Mouse (Mus musculus) kidney, postnatal 25 days (tissue): ENCODE data around the gene Tgfa.

Experiments used
- DNase-seq, 2 experiments: peaks; one replicate each; pipeline ENCODE4 v3.0.0; 2021; ENCODE audit warnings: mixed read lengths in 2 of 2

Tgfa gene

DNA sequence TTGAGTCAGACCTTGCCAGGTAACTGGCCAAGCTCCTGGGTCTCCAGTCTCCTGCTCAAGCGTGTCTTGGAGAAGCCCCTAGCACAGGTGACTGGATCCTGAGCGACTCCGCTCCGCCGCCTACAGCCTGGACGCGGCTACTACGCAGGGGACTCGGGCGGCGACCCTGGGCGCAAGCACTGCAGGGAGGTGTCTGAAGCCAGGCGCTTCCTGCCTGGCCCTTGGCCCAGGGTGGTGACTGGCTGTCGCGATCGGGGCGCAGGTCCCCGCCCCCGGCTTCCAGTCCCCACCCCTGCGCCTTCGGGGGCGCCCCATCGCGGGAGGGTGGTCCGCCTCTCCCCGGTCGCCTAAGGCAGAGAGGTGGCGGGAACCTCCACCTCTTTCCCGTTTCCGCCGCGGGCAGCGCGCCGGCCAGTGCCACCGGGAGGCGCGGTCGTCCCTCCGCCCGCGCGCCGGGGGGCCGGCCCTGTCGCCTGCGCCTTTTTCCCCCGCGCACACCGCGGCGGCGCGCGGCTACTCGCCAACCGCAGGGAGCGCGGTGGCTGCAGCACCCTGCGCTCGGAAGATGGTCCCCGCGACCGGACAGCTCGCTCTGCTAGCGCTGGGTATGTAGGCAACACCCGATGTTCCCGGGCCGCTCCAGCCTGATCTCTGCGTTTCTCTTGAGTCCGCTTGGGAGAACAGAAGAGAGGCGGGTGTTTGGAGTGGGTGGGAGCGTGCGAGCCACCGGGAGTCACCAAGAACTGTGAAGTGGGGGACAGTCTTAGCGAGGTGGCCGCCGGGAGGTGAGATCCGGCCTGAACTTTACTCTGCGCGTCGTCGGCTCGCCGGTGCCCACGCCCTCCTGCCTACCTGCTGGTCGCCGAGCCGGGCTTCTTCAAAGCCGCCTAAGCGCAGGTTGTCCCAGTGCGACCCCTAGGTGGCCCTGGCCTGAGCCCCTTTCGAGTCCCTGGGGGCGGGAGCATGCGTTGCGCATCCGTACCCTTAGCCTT is at the start of gene Tgfa:
Gene Tgfa (plus strand): TSS at position 283 of the 992 bp plus-strand sequence.
- DNase-seq: peak; percentile 67 to 84

DNA sequence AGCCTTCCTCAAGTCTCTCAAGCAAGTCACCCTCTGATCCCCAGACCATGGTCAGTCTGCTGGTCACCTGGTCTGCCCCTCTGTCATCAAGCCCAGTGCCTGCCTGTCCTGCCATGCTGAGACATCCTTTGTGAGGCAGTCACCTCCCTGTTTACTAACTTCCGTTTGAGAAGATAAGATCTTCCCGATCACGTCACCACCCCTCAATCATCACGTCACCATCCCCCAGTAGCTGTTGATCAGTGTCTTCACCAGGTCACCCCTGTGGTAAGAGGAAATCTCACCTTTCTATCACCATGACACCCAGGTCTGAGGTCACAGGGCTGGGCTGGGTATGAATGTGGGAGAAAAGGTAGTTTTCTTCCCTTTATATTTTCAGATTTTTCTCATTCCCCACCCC is 46.5 kb upstream of the Tgfa start:
- DNase-seq: no peak

DNA sequence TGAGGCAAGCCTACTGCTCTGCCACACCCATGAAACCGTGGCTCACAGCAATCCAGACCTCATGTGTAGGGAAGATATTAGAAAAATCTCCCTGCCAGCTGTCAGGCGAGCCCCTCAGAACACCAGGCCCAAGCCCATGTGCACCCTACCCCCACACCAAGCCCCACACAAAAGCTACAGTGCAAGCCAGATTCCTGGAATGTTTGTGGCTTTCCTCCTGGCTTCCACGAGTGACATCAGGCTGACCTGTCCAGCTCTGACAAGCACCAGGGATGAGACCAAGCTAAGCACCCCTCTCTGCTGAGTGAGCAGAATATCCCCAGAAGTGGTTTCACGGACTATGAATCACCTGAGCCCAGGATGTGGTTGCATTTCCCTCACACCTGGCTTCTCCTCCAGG is 46.0 kb upstream of the Tgfa start:
- DNase-seq: no peak

DNA sequence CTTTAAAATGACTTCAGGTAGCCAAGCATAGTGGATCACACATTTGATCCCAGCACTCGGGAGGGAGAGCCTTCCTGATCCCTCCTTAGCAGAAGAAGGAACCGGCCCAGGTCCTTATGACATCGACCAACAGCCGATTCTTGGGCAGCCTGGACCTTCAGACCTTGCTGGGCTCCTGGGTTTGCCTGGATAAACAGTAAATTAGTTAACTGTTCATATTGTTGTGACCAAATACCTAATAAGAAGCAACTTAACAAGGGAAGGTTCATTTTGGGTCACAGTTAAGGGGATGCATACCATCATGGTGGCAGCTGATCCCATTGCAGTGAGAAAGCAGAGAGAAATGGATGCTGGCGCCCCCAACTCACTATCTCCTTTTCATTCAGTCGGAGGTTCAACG is 42.3 kb upstream of the Tgfa start:
- no peak for DNase-seq

DNA sequence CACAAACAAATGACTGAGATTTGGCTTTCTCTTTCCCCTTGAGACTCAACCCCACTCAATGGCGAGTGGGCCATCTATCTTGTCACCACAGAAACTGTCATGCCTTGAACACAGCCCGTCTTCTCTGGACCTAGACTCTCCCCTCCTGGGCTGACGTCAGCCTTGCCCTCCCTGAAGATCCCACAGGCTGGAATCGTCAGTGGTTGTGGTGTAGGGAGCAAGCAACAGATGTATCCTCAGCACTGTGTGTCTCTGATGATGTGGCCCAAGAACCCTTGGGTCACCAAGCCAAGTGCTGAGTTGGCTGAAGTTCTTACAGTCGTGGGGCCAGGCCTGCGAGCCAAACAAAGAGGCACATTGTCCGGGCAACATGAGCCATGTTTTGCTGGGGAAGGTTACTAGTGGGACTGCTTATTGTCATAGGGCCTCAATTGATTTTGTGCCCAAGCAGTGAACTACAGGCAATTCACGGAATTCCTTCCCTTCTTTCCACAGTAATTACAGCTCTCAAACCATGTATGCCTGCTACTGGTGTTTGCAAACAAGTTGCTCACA is 41.5 kb upstream of the Tgfa start:
- DNase-seq: no peak

DNA sequence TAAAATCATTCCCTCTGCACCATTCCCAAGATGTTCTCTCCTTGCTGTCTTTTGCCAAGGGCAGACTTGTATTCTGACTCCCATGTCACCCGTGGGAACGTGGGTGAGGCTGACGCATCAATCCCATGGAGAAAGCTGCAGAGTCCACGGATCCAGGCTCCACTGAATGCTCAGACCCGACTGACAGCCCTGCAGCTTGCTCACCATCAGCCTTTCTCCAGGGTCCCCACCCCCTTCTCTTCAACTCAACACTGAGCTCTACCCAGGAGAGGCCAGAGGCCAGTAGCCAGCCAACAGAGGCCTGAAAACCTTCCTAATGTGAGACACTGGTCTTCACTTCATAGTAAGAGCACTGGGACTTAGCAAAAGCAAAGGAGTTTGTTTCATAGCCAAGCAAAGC is 41.0 kb upstream of the Tgfa start:
- no peak for DNase-seq

DNA sequence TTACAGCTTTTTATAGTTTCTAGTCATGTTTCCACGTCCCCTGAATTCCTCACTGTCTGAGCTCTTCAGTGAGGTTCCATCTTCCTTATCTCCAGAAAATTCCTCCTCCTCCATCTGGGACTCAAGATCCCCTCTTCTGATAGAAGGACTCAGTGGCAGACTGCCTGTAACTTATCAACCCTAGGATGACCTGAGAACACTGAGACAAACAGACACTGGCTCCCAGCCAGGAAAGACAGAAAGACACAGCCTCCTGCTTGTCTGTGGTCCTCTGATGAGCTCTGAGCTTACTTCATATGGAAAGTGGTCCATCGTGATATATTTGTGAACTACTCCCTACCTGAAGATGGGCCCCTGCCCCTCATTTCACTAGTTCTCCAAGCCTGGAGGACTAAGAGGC is 40.5 kb upstream of the Tgfa start:
- DNase-seq: no peak

DNA sequence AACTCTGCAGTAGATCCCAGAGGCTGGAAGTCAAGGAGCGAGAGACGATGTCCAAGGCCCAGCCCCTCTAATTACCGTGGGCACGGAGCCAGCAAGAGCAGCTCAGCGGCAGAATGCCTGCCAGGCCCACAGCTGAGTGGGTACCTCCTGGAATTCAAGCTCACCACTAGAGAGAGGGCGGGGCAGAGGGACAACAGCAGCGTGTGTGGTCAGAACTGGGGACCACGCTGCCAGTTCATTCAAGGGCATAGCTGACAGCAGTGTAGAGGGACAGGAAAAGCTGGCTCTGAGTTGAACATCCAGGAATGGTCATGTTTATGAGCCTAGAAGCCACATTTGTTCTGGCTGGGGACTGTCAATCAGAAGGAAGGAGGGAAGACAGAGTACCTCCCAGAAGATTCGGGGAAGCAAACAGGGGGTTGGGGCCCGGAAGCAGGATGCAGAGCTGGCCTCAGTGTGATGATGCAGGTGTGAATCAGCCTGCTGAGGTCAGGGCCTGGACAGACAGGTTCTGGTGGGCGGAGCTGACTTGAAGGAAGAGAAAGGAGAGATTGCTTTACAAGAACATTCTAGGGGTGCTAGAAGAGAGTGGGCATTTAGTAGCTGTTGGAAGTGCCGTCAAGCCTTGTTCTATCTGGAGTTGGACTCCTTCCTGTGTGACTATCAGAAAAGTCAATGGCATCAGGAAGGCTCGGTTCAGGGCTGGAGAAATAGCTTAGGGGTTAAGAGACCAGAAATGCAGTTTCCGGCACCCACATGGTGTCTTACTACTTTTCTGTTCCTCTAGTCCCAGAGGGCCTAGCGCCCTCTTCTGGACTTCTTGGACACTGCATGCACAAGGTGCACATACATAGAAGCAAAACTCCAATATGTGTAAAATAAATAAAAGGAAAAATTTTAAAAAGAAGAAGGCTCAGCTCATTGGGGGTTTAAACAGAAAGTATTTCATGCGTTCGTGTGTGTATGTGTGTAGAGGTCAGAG is 37.5 kb upstream of the Tgfa start:
- peak; percentile 50 to 72 for DNase-seq

DNA sequence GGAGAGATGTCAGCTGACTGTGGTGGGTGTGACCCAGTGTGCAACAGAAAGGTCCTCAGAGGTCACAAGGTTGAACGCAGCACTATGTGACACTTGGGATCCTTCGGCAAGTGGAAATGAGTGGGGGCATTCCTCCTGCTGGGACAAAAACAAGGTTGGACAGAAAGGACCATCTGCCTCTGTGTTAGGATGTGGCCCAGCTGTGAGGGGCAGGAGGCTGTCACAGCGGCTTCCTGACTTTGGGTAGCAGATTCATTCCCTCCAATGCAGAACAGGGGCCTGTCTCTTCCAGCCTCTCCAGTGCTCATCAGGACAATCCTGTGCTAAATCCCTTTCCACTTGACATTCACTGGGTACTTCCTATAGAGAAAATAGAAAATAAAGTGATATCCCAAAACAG is 34.1 kb upstream of the Tgfa start:
- no peak for DNase-seq

DNA sequence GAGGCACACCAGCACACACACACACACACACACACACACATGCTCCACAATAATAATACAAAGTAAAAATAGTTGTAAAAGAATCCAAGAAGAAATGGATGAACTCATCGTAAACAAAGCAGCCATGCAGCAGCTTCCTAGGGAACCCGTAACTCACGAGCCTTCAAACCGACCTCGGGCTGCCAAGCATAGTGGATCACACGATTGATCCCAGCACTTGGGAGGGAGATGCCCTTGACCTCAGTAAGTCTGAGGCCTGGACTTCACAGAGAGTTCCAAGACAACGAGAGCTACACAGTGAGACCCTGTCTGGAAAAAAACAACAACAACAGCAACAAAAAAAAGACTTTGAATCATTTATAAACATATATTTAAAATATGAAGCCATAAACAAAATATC is 33.4 kb upstream of the Tgfa start:
- DNase-seq: no peak

DNA sequence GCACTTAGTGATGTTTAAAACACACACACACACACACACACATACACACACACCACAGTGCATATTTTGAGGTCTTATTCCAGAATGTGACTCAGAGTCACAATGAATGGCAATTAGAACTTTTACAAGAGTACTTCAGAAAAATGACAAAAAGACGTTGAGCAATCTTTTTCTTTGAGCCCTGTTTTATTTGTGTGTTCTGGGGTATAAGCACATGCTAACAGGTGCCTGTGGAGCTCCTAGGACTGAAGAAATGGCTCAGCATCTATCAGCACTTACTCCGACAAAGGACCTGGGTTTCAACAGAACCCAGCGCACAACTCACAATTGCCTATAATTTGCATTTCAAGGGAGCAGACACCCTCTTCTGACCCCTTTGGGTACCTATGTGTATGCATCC is 31.0 kb upstream of the Tgfa start:
- no peak for DNase-seq

DNA sequence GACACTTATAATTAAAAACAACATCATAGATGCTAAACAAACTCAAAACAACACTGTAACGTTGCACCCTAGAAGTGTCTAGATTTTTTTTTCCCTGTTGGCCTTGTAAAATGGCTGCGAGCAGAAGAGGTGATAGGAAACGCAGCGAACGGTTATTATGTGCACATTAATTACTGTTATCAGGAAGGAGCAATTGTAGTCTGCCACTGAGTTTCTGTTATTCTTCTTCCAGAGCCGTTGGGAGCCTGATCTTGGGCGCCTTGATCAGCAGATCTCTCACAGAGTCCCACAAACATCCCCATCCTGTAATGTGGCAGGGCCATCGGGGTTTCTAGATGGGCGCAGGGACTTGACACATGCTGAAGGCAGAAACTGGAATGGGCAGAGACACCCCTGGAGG is 28.6 kb upstream of the Tgfa start:
- DNase-seq: no peak

DNA sequence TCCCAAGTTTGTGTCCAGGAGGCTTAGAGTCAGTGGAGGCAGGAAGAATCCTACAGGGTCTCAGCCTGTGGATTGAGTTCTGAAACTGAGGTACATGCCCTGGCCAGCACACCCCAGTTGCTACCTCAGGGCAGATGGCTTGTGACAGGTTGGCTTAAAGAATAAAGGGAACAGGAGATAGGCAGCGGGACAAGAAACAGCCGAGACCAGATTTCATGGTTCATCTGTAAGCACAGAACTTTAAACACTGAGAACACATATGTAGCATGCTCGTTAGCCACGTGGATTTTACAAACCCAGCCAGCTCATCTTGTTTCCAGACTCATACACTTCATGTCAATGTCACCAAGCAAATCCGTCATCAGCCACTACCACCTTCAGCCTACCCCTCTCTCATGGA is 27.2 kb upstream of the Tgfa start:
- no peak for DNase-seq

DNA sequence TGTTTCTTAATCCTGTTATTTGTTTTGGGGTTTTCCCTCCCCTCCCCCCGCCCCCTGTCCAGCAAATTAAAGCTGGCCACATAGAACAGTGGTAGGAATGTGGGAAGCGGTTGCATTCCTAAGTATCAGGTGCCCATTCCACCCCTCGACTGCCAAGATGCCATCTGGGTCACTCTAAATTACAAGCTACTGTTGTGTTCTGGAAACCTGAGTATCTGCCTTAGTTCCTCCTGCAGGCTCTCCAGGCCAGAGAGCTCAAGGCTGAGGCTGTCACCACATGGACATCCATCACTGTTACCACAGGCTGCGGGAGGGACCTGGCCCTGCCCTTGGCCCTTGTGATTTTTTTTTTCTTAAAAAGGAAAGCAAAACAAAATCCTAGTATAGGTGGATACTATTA is 25.9 kb upstream of the Tgfa start:
- DNase-seq: no peak

DNA sequence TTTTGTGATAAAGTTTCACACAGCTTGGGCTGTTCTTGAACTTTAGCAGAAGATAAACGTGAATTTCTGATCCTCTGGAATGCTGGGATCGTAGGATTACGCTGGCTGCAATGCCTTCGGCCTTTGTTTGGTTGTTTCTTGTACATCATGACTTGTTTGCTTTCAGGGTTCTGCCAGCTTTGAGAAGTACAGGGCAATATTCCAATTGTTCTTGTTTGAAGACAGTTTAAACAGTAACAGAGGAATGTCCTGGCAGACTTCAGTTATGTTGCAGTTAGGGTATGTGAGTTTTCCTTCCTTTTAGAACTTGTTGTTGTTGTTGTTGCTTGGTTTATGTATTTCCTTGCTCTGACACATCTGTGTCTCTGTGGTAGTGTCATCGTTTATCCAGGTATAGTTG is 18.8 kb upstream of the Tgfa start:
- DNase-seq: no peak

DNA sequence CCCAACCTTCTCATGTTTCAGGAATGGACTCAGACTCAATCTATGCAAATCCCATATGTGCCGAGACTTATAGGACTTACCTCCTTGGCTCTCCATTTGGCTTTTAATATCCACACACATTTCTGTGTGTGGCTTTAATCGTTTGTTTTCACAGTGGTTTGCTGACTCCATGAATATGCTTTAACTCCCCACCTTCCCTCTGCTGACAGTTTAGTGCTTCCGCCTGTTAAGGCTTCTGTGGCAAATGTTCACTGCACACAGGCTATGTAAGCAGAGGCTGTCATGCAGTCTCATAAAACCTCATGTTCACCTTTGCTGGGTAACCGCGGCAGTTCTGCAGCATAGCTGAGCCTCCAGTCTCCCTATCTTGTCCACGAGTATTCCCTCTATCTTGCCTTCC is 18.3 kb upstream of the Tgfa start:
- DNase-seq: no peak

DNA sequence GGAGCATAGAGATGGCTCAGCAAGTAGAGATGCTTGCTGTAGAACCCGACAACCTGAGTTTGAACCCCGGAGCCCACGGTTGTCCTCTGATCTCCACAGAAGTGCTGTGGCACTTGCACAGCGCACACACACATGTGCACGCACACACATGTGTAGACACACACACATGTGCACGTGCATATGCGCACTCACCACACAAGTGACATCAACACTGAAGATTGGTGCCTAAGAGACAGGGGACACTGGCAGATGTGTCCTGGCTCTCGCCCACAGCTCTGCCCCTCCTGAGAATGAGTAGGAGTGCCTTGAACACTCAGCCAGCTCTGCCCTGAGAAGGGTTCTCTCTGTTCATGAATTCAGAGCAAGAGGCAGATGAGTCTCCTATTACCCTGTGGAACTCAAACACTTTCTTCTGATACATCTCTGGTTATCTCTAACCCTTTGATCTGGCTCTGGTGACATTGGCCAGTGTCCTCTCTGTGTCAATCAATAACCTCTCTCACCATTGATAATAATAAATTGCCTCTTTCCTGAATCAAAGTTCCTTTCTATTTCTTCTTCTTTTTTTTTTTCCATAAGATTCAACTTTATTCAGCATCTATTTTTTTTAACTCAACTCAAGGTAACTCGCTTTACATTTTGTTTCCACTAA is 17.6 kb upstream of the Tgfa start:
- DNase-seq: no peak

DNA sequence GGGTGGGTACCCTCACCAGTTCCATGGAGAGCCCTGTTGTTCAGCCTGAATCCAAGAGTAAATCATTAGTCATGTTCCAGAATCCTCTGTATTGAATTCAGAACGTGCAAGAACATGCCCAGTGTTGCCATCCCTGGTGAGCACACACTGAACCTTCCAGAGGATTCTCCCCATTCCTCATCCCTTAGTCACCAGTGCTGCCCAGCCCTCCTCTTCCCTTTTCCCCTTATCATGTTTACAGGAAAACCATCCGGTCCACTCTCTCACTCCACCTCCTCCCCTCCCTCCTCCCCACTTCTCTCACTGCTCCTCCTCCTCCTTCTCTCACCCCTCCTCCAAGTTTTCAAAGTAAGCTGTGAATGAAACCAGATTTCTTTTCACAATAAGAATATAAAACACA is 14.4 kb upstream of the Tgfa start:
- DNase-seq: no peak

DNA sequence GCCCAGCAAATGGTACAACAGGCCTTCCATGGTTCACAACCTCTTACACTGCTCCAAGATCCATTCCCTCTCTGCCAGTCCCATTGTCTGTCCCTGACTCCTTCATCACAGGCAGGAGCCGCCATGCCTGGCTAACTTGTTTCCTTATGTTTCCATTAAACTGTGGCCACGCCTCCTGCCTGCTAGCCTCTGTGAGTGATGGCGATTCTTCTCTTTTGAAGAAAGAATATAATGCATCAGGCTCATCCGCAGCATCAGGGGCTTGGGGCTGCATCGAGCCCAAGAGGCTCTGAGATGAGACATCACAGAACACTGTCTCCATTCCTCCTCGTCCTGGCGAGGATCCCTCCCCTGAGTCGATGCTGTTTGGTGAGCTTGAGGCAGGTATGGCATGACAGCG is 13.0 kb upstream of the Tgfa start:
- DNase-seq: no peak

DNA sequence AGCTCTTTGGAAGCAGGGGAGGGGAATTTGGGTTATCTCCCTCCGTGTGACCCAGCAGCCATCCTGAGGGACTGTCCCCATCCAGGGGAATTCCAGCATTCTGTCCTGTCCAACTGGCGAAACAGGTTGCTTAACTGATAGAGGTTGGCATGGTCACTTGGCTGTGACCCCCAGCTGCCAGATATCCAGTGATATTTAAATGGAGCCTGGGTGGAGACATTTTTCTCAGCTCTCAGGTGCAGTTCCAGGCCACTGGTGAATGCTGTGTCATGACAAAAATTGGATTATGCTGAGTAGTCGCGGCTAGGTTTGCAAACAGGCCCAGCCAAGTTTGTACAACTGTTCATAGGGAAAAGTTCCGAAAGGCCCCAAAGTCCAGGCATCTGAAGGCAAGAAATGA is 12.4 kb upstream of the Tgfa start:
- DNase-seq: no peak

DNA sequence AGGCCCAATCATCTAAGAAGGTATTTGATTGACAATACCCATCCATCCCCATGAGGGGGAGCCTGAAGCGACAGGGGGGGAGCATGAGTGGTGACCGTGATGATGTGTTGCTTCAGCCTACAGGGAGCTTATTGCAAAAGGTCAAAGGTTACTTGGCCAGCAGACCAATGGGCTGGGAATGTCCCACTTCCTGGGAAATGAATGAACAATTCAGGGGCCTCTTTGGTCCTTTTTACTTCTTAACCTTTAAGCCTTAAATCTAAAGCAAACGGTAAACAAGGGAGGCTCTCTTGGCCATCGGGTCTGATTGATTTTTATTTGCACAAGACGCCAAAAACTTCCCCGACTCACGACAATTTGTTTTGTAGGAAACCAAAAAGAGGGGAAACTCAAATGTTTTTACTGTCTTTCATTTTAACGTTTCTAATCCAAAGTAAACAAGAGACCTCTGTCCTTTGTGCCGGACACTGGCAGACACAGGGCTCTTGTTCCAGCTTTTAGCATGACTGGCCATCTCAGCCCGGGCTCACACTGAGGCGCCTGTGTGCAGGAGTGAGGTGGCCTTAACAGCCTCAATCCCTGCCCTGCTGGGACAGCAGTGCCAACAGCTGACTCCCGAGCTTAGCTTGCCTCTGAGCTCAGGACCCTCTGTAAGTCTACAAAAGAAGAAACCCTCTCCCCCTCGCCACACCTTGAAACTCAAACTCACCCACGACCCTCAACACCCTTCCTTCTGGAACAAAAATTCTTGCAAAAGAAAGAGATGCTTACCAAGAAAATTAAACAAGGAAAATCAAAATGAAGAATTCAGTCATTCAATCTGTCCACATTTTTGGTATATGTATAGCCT is 8.7 kb upstream of the Tgfa start:
- no peak for DNase-seq
